Mouse (Mus musculus): ENCODE results near the gene Ttyh3.

- peak; percentile 20; the same call in 1 of the 2 replicates for TF ChIP-seq CTCF (IDR thresholded peaks at IDR 0.05; ENCODE audit: borderline replicate concordance, extremely low read depth, insufficient read depth, insufficient read length)
- TF ChIP-seq POLR2A (IDR thresholded peaks at IDR 0.05; ENCODE audit: borderline replicate concordance, extremely low read depth, insufficient read depth, insufficient read length, poor library complexity, severe bottlenecking) = no peak
These were observed 8.0 kb downstream of the Ttyh3 start for GRCm38 (mm10) chr5:140640812-140641211.

Data from brain, embryonic 14.5 days (tissue).